Mouse (Mus musculus) gastrocnemius, adult 2 months (tissue): Measurements from ENCODE around the gene Slc4a2. TPM values are rescaled to one million over a fixed set of nuclear protein-coding genes. Genes with fewer than 3 reads are reported as not detected.
A peak's percentile ranks its signal among the peaks of the same experiment; 100 is the strongest.

Experiments used
- DNase-seq: peaks from one replicate; pipeline ENCODE4 v3.0.0; 2022
- H3K27ac ChIP-seq: fragments of 200-600 bp; 2 replicates; pipeline ENCODE4 v1.8.1; 2022; ENCODE audit warnings: mild to moderate bottlenecking
- H3K4me3 ChIP-seq: fragments of 200-600 bp; 2 replicates; pipeline ENCODE4 v1.8.1; 2022; ENCODE audit warnings: mild to moderate bottlenecking, moderate library complexity
- CTCF ChIP-seq: fragments of 200-600 bp; IDR thresholded peaks from 2 replicates; pipeline ENCODE4 v1.8.1; 2022; ENCODE audit warnings: antibody characterized with exemption, mild to moderate bottlenecking, moderate library complexity
- intact Hi-C: fragments of 180-260 bp; cut with DNase I; formaldehyde crosslinking; loops from one replicate; pipeline ENCODE4 v1.15.1; 2025
- total RNA-seq, 2 experiments: library from RNA; stranded (reverse); gene quantifications; 2 replicates each; pipeline ENCODE4 v1.2.3; 2021

Slc4a2 gene
- total RNA-seq, 2 experiments from 2014 or later, result 14.4 to 16.7 TPM

DNA sequence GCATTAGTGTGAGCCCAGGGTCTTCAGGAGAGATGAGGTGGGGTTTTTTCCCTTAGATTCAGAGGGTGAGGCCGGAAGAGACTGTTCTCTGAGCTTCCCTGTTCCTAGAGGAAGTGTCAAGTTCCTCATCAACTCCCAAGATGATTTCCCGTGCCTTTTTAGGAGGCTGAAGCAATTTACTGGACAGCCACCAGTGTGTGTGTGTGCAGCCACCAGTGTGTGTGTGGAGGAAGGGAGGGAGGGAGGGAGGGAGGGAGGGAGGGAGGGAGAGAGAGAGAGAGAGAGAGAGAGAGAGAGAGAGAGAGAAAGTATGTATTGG lies 30.3 kb downstream of the Slc4a2 start:
- intact Hi-C loops, result loop anchor here (2.0 to 5.0 kb wide), 2 partner anchors 17 to 37 kb away; no protein-coding TSS in a partner anchor
- peak overlapping the region; percentile 88 for H3K4me3 ChIP-seq
- no peak for TF ChIP-seq CTCF
- DNase-seq, result no peak
- H3K27ac ChIP-seq, result peak overlapping the region; percentile 96

DNA sequence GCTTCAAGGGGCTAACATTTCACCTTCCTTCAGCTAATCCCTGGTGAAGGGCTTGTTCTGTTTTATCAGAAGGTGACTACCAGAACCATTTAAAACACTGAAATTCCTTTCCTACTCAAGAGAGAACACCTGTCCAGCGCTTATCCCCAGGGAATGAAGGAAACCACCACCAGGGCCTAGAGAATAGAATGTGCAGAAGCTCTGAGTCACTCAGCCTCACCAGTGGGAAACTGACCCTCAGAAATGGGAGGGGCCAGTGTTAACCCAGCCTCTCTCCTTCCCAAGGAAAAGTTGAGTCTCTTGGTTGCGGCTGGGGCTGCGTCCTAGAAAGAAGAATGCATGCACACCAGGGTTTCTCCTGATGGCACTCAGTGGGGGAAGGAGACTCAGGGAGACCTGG lies 31.4 kb downstream of the Slc4a2 start:
- no peak for DNase-seq
- intact Hi-C loops, result no loop called here
- Histone ChIP-seq H3K27ac (peak overlapping the region; percentile 51; the same call in 1 of the 2 replicates), H3K4me3 (peak overlapping the region; percentile 10; the same call in 1 of the 2 replicates)
- no peak for TF ChIP-seq CTCF

DNA sequence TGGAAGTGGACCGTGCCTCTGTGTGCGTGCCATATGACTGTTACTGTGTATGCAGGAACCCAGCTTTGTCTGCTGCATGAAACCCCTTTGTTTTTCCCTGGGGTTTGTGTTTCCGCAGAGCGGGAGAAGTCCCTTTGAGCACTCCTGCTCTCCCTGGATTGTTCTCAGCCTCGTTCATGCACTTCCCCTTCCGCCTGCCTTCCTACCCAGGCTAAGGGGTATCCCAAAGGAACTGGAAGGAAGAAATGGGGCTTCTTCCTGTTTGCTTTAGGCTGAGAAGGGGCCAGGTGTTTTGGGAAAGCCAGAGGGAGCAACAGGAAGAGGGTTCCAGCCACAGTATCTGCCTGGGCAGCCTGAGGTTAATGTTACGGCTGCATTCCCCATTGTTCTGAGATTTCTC lies 32.0 kb downstream of the Slc4a2 start:
- intact Hi-C loops, result no loop called here
- H3K27ac ChIP-seq, result peak overlapping the region; percentile 51; the same call in 1 of the 2 replicates
- H3K4me3 ChIP-seq, result no peak overlapping the region
- no peak for TF ChIP-seq CTCF
- DNase-seq, result no peak

DNA sequence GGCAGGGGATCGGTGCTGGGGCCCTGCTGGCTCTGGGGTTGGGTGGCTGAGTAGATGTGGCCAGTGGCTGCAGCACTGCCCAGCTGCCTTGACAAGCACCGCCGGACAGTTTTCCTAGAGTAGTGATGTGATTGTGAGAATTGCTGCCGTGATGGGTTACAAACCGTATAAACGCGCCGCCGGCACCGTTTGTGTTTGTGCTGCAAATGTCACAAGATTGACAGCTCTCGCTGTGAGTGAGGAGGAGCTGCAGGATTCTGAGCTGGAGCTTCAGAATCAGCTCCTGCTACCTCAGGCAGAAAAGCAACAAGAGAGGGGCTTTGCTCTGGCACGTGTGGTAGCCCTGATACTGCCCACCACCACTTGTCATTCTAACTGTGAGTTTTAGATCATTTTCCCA lies 43.1 kb downstream of the Slc4a2 start:
- TF ChIP-seq CTCF, result no peak
- intact Hi-C loops, result no loop called here
- Histone ChIP-seq H3K4me3 (no peak overlapping the region), H3K27ac (no peak overlapping the region)
- DNase-seq, result no peak

DNA sequence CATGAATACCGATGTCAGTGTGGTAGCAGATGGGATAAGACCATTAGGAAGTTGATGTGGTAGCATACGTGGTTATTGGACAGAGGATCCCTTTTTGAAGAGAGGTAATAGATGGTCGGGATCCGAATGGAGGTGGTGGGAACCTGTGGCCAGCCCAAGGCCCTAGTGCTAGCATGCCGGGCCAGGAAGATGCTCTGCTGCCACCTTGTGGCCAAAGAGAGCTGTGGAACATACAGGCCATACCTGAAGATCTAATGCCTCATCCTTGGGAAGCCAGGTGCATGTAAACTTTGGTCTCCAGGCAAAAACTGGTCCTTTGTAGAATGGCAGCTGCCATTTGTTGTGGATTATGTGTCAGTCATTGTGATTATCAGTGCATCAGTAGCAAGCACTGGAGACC lies 47.0 kb downstream of the Slc4a2 start:
- Histone ChIP-seq H3K4me3 (no peak overlapping the region), H3K27ac (no peak overlapping the region)
- intact Hi-C loops, result loop anchor here (1.0 to 5.0 kb wide), 4 partner anchors 18 to 203 kb away; partner anchors contain the start of gene Agap3
- DNase-seq, result peak; percentile 84
- peak; percentile 98 for TF ChIP-seq CTCF

DNA sequence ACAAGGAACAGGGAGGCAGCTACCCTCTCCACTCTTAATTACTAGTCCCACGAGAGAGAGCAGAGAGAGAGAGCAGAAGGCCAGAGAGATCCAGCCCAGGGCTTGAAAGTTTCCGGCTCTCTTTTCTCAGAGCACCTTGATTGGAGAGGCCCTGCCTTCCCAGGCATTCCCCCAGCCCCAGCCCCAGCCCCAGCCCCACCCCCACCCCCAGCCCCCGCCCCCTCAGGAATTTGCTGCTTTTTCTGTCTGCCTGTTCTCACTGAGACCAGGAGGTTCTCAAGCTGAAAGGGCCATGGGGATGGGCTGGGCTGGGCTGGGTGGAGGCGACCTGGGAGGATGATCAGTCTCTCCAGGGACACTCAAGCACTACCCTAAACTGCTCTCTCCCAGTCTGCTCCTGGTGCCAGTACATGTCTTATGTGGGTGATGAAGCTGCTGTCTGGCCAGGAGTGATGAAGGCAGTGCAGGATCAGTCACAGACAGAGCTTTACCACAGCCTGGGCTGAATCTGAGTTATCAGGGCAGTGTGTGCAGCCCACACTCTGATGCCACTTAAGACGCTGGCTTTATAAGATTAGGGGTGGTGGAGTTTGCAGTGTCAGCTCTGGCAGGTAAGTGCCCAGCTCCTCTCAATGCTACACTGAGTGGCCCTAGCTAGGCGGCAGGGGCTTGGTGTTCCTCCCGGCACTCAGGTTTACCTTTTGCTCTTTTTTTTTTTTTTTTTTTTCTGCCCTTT lies 49.4 kb downstream of the Slc4a2 start:
- intact Hi-C loops, result loop anchor here (5.0 kb wide), 2 partner anchors 76 to 206 kb away; no protein-coding TSS in a partner anchor
- Histone ChIP-seq H3K4me3 (no peak overlapping the region), H3K27ac (no peak overlapping the region)
- no peak for DNase-seq
- no peak for TF ChIP-seq CTCF

DNA sequence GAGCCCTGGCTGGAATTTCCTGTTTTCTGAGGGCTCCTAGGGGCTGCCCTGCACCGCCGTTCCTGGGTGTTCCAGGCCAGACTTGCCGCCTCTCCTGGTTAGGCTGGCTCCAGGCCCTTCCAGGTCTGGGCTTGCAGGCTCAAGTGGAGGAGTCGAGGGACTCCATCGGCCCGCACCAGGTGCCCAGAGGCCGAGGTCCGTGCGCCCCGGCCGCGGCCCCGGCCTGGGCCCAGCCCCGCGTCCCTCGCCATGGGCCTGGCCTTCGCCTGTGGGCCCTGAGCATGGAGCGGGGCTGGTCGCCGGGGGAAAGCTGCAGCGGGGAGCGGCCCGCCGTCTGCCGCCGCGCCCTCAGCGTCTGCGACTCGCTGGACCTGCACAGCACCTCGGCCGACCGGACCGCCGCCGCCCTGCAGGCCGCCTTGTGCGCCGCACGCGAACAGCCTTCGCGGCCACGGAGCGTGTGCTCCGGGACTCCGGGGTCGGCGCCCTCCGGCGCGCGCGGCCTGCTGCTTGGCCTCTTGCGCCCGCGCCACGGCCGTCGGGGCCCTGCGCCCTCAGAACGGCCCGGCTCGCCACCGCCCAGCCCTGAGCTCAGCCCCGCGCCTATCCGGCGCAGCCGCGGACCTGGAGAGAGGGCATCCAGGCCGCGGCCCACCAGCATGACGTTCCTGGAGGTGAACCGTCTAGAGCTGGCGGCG lies 50.5 kb downstream of the Slc4a2 start:
- peak overlapping the region; percentile 73 for H3K4me3 ChIP-seq
- DNase-seq, result no peak
- no peak for TF ChIP-seq CTCF
- intact Hi-C loops, result loop anchor here (5.0 kb wide), 2 partner anchors 77 to 207 kb away; no protein-coding TSS in a partner anchor
- peak overlapping the region; percentile 63 for H3K27ac ChIP-seq

DNA sequence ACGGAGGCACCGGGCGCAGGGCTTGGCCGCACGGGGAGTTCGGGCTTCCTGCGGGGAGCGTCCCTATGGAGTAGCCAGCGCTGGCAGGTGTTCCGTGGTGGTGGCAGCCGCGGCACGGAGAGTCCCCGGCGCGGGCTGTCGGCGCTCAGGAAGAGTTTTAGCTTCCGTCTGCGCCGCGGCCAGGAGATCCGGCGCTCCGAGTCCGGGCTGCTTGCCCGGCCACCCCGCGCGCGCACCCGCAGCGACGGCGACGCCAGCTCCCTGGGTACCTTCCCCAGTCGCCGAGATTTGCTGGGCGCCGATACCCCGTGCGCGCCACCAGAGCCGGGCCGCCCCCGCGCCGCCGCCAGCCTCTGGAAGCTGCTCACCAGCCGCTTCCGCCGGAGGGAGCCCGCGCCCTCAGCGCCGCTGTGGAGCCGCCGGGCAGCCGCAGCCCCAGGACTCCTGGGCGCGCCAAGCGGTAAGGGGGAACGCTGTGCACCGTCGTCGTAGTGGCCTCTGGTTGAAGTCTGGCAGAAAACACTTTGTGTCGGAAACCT lies 51.2 kb downstream of the Slc4a2 start:
- TF ChIP-seq CTCF, result peak; percentile 42
- peak overlapping the region; percentile 63 for H3K27ac ChIP-seq
- peak overlapping the region; percentile 73 for H3K4me3 ChIP-seq
- peak; percentile 71 for DNase-seq
- intact Hi-C loops, result loop anchor here (5.0 kb wide), 2 partner anchors 77 to 207 kb away; no protein-coding TSS in a partner anchor

DNA sequence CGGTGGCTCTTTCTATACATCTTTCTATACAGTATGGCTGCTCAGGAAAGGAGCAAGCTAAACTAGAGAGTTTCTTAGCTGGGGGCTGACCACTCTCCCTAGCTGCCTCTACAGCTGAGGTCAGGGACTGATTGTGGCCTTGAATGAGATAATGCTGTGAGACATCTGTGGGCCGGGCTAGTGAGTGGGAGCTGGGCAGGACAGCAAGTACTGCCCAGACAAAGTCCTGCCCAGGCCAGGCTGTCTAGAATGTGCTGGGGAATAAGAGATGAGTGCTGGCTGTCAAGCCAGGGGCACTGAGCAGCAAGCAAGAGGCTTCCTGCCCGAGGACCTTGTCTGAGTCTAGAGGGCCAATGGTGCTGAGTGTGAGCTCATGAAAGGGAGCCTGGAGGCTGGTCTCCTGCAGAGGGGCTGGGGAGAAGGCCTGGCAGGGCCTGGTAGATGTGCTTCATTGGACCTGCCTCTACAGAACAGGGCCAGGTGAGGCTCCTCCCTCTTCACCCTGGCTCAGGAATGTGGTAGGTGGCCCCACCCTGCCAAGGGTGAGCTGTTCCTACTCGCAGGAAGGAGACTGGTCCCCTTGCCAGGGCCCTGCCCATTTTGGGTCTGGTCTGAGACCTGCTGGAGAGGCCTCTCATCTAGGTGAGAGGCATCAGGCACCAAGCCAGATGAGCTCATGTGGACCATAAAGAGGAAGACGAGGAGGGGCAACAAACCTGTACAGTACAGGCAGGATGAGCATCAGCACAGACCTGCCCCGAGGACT lies 52.0 kb downstream of the Slc4a2 start:
- no peak for TF ChIP-seq CTCF
- intact Hi-C loops, result no loop called here
- no peak for DNase-seq
- Histone ChIP-seq H3K27ac (peak overlapping the region; percentile 63; the same call in 1 of the 2 replicates), H3K4me3 (peak overlapping the region; percentile 73)

DNA sequence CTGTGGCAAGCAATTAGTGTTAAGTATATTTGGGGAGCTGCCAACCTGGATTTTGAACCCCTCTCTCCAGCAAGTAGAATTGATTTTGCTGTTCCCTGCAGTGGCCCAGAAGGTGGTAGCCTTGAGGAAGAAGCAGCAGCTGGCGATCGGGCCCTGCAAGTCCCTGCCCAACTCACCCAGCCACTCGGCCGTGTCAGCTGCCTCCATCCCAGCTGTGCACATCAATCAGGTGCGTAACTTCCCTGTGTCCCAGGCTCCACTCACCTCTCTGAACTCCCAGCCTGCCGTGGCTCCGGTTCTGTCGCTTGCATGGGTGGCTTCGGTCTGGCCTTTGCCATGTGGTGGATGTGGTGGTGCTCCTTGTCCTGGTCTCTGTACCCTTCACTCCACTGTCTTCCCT lies 54.3 kb downstream of the Slc4a2 start:
- no peak for DNase-seq
- intact Hi-C loops, result no loop called here
- Histone ChIP-seq H3K27ac (no peak overlapping the region), H3K4me3 (no peak overlapping the region)
- TF ChIP-seq CTCF, result no peak

DNA sequence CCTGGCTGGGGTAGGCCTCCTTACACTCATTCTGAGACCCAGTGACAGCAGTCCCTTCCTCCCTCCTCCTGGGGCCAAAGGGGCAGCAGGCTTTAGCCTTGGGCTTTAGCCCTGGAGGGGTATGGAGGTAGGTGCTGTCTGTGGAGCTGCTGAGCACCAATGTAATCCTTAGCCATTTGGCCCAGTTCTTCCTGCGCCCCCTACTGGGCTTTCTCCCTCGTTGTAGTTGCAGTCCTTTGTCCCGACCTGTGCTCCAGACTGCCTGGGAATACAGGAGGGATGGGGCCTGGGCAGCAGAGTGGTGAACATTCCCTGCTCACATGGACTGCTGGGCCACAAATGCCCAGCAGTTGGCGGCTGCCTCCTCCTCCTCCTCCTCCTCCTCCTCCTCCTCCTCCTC lies 58.0 kb downstream of the Slc4a2 start:
- intact Hi-C loops, result no loop called here
- Histone ChIP-seq H3K4me3 (no peak overlapping the region), H3K27ac (no peak overlapping the region)
- peak; percentile 69 for TF ChIP-seq CTCF
- DNase-seq, result peak; percentile 65
